Mouse (Mus musculus): Measurements from ENCODE around the gene Smyd3. TPM values are rescaled to one million over a fixed set of nuclear protein-coding genes. Genes with fewer than 3 reads are reported as not detected.
"Not testable (repeated sequence)": the region's sequence is repeated elsewhere in the genome, so short reads cannot be mapped to it uniquely, and the experiment has no call there.

The Smyd3 gene
- polyA plus RNA-seq, 1 experiment from 2014 or later: 22.1 TPM

DNA sequence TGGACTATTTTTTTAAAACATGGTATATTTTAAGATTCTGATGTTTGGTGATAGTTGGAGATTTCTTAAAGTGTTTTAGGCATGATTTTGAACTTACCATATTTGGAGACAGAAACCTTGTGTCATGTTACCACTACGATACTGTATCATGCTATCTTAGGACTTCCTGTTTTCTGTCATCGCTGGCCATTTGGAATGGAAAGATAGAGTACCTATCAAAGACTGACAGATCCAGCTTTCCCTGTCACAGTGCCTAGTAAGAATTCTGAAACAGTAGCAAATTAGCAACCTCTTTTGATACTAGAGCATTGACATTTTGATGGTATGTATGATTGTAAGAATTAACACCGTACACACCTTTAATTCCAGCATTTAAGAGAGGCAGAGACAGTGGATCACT, 33.5 kb upstream of the Smyd3 start:
- peaks cover 14% of the 10 kb centered on the region for H3K4me1 ChIP-seq
- no peak overlapping the region for H3K4me2 ChIP-seq (replicated peaks)
- H3K36me3 ChIP-seq: no peaks in the 10 kb centered on the region
- H3K27me3 ChIP-seq: no peaks in the 10 kb centered on the region
- H3K9ac ChIP-seq: no peak overlapping the region
- no peak for ATAC-seq (ENCODE audit: low FRiP score, low read depth)
- no peak overlapping the region for H3K4me3 ChIP-seq
- 90% methylated on average over 3 of the region's 3 CpGs for WGBS
- no peaks in the 10 kb centered on the region for H3K9me3 ChIP-seq
- no peak overlapping the region for H3K27ac ChIP-seq

DNA sequence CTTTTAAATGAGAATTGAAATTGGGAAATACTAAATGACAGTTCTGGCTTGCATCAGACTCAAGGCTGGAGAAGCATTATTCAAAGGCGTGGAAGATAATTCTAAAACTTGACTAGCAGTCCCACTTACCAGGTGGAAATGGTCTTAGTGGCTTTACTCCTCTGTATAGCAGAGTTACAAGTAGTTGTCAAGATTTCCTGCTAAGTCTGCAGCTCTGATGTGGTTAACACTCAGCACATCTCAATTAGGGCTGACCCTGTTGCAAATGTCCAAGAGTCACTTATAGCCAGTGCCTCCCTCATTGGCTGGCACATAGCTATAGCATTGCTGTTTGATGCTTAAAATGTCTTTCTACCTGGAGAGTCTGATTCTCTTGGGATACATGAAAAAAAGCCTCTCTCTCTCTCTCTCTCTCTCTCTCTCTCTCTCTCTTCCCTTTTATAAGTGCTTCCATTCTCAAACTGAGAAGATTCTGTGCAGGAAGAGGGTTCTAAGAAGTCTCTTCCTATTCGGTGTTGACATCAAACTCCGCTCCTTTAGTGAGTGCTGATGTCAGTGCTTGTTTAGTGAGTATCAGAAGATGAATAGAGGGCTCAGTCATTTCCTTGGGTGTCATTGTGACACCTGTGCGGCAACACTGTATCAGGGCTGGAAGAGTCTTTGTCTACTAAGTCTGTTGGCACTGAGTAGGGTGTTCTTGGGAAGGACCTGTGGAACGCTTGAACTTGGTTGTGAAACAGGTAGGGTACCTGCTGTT, 31.3 kb upstream of the Smyd3 start:
- no peak overlapping the region for H3K4me3 ChIP-seq
- peaks cover 26% of the 10 kb centered on the region for H3K4me1 ChIP-seq
- H3K9ac ChIP-seq: no peak overlapping the region
- H3K9me3 ChIP-seq: no peaks in the 10 kb centered on the region
- H3K4me2 ChIP-seq (replicated peaks): no peak overlapping the region
- H3K27me3 ChIP-seq: no peaks in the 10 kb centered on the region
- H3K27ac ChIP-seq: no peak overlapping the region
- ATAC-seq (ENCODE audit: low FRiP score, low read depth): no peak
- H3K36me3 ChIP-seq: no peaks in the 10 kb centered on the region
- 92% methylated on average over 5 of the region's 5 CpGs for WGBS

DNA sequence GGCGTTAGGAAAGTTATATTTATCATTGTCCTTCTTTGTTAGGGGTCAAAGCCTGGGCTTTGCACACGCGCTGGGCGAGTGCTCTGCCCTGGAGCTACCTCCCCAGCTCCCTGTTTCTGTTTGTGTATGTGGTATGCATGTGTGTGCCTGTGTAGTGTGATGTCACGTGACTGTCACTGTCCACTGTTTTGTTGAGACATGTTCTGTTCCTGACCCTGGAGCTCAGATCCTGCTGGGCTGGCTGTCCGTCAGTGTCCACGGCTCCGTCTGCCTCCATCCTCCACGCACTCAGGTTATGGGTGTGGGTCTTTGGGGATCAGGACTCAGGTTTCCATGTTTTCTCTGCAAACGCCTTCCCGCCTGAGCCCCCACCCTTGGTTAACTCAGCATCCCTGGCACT, 30.4 kb upstream of the Smyd3 start:
- Histone ChIP-seq H3K27me3 (no peaks in the 10 kb centered on the region), H3K9me3 (no peaks in the 10 kb centered on the region), H3K27ac (no peak overlapping the region), H3K4me1 (peaks cover 26% of the 10 kb centered on the region), H3K36me3 (no peaks in the 10 kb centered on the region), H3K4me2 (replicated peaks) (peak overlapping the region; percentile 70; the same call in 1 of the 2 replicates), H3K9ac (peak overlapping the region; percentile 43; the same call in 1 of the 2 replicates), H3K4me3 (no peak overlapping the region)
- 78% methylated on average over 11 of the region's 11 CpGs for WGBS
- ATAC-seq (ENCODE audit: low FRiP score, low read depth): no peak

DNA sequence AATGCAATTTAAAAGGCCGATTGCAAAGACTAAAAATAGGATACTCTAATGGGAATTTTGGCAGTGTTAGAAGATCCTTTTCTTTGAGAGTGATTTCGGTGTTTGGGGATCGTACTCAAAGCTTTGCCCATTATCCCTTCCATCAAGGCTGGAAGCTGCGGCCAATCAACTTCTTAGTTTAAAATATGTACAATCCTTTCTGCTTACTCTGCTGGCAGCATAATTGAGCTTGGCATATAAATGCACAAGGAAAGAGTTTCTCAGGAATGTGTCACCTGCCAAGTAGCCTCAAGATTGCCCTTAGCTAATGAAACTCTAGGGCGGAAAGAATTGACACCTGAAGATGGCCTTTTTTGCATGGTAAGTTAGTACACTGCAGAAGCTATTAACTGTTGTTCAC, 29.3 kb upstream of the Smyd3 start:
- 13% methylated on average over 5 of the region's 5 CpGs for WGBS
- H3K27ac ChIP-seq: peak overlapping the region; percentile 33; the same call in 1 of the 2 replicates

DNA sequence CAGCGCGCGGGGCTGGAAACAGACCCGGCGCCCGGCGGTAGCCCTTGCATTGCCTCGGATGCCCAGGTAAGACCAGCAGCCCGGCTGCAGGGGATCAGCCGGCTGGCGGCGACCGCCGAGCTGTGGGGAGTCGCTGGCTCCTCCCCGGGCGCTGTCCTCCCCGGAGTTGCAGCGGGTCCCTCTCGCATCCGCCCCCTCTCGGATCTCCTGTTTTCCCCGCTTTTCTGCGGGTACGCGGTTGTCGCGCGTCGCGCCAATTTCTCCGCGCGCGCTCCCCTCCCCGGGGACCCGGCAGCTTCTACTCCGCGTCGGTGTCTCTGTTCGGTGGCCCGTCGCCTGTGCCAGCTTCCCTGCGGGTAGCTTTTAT, 28.7 kb upstream of the Smyd3 start:
- peak overlapping the region; percentile 80 for H3K9ac ChIP-seq
- H3K36me3 ChIP-seq: peaks cover under 1% of the 10 kb centered on the region; the same call in 1 of the 2 replicates
- under 1% methylated on average over 41 of the region's 44 CpGs for WGBS
- H3K4me1 ChIP-seq: peaks cover 26% of the 10 kb centered on the region
- ATAC-seq (ENCODE audit: low FRiP score, low read depth): peak; percentile 88
- H3K4me2 ChIP-seq (replicated peaks): peak overlapping the region; percentile 70
- H3K27ac ChIP-seq: peak overlapping the region; percentile 77
- H3K9me3 ChIP-seq: no peaks in the 10 kb centered on the region
- H3K27me3 ChIP-seq: no peaks in the 10 kb centered on the region
- peak overlapping the region; percentile 77 for H3K4me3 ChIP-seq

More for the DNA sequence above, 29.3 kb upstream of the Smyd3 start:
- Histone ChIP-seq H3K4me3 (peak overlapping the region; percentile 77), H3K27me3 (no peaks in the 10 kb centered on the region), H3K4me2 (replicated peaks) (peak overlapping the region; percentile 70), H3K9ac (peak overlapping the region; percentile 80), H3K4me1 (peaks cover 26% of the 10 kb centered on the region), H3K36me3 (no peaks in the 10 kb centered on the region), H3K9me3 (no peaks in the 10 kb centered on the region)
- ATAC-seq (ENCODE audit: low FRiP score, low read depth): no peak

DNA sequence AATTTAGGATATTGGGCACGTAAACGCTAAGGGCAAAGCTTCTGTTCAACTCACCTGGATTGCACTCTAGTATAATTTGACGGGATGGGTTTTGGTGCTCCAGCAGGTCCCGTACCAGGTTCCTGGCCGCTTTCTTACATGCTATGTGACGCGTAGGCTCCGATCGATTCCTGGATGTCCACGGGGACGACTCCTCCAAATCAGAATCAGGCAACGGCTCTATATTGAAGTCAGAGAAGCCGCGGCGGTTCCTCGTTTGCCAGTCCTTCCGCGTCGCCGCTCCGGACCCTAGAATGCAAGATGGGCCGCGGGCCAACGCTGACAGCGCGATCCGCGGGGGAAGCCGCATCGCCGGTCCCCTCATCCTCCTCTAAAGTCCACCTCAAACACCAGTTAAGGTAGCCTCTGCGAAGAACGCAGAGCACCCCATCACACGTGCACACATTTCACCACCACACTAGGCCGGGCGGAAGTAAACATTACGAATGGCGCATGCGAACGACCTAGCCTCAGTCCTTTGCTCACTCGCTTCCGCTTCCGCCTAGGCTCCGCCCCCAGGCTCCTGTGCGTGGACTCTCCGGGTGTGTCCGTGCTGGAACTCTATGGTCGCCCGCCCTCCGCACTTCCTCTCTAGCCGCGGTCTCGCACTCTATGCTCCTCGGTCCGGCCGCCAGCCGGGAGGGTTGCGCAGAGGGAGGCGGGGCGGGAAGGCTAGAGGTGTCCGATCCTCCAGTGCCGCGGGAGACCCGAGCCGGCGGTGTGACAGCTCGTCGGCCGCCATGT, 28.1 kb upstream of the Smyd3 start, which contains the start of the genes Tfb2m and Cnst:
TSS of gene Tfb2m (minus strand) at position 500 of the 783 bp plus-strand sequence.
TSS of gene Cnst (plus strand) at position 603 of the 783 bp plus-strand sequence.
- Histone ChIP-seq H3K9ac (peak within 1 kb of the TSS; percentile 80), H3K4me2 (replicated peaks) (peak within 1 kb of the TSS; percentile 87), H3K4me3 (peak within 1 kb of the TSS; percentile 77), H3K4me1 (peaks cover 26% of the 10 kb centered on the region), H3K27ac (peak within 1 kb of the TSS; percentile 77)
- not testable (repeated sequence) for H3K27me3 ChIP-seq, H3K9me3 ChIP-seq, H3K36me3 ChIP-seq
- WGBS: under 1% methylated on average over 69 of the region's 69 CpGs
- ATAC-seq (ENCODE audit: low FRiP score, low read depth): peak; percentile 99

DNA sequence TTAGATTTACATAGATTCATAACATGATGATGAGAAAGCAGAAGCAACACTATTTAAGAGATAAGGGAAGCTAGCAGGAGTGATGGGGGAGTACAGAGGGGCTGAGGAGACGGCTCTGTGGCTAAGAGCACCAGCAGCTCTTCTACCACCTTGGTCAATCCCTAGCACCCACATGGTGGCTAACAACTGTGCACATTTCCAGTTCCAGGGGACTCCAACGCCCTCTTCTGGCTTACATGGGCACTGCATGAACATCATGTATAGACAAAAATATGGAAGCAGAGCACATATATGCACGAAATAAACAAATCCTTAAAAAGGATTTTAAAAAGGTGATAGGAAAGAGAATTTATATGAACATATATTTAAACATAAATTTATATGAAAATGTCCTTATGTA, 23.7 kb upstream of the Smyd3 start:
- ATAC-seq (ENCODE audit: low FRiP score, low read depth): no peak
- Histone ChIP-seq H3K27ac (no peak overlapping the region), H3K4me2 (replicated peaks) (no peak overlapping the region), H3K9ac (no peak overlapping the region), H3K36me3 (peaks cover 25% of the 10 kb centered on the region), H3K9me3 (no peaks in the 10 kb centered on the region), H3K4me3 (no peak overlapping the region), H3K4me1 (peaks cover 21% of the 10 kb centered on the region), H3K27me3 (no peaks in the 10 kb centered on the region)
- WGBS: 62% methylated on average over 3 of the region's 3 CpGs

DNA sequence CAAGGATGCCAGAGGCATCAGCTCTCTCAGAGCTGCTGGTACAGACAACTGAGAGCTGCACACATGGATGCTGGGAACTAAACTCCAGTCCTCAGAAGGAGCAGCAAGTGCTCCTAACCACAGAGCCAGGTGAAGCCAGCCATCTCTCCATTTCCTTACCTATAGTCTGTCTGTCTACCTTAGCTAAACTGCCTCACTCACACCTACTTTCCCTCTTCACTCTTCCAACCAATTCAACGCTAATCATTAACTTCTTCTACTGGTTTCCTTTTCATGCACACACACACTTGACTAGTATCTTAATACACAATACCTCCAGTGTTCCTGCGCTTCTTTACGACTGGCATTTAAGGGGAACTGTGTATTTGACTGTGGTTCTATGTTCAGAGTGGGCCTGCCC, 22.0 kb upstream of the Smyd3 start:
- no peak overlapping the region for H3K4me3 ChIP-seq
- H3K4me2 ChIP-seq (replicated peaks): no peak overlapping the region
- no peaks in the 10 kb centered on the region for H3K9me3 ChIP-seq
- no peak for ATAC-seq (ENCODE audit: low FRiP score, low read depth)
- H3K9ac ChIP-seq: no peak overlapping the region
- no peak overlapping the region for H3K27ac ChIP-seq
- peaks cover 15% of the 10 kb centered on the region for H3K4me1 ChIP-seq
- 66% methylated on average over 3 of the region's 3 CpGs for WGBS
- peaks cover 33% of the 10 kb centered on the region for H3K36me3 ChIP-seq
- H3K27me3 ChIP-seq: no peaks in the 10 kb centered on the region

DNA sequence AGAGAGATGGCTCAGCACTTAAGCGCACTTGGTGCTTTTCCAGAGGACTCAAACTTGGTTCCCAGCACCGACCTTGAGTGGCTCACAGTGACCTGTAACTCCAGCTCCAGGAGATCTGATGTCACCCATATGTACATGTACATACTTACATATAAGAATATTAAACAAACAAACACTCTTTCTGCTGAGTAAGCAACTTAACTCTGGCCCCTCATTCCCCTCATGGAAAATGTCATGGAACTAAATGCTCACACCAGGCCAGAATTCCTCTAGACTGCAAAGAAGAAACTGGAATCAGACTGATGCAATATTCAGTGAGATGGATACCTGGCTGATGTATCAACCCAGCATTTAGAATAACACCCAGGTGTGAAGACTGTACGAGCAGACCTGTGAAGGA, 21.2 kb upstream of the Smyd3 start:
- Histone ChIP-seq H3K4me3 (no peak overlapping the region), H3K9ac (no peak overlapping the region), H3K36me3 (peaks cover 36% of the 10 kb centered on the region), H3K4me2 (replicated peaks) (no peak overlapping the region), H3K27ac (no peak overlapping the region), H3K9me3 (no peaks in the 10 kb centered on the region), H3K27me3 (no peaks in the 10 kb centered on the region), H3K4me1 (peaks cover 9% of the 10 kb centered on the region)
- no peak for ATAC-seq (ENCODE audit: low FRiP score, low read depth)
- WGBS: 94% methylated on average over 3 of the region's 3 CpGs

DNA sequence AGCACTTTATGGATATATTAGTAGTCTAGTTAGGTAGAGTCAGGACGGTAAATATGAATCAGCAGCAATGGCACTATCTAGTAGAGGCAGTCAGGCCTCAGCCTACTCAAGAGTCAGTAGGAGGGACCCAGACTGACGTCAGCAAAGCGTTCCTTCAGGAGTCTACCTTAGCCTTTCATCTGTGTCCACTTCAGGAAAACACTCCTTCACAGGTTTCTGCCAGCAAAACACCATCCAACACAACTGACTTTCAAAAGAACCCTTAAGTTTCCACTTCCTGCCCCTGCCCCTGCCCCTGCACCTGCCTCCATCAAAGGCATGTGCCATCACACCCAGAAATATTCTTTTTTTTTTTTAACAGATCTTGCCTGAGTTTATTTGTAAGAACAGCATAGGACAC, 2.1 kb upstream of the Smyd3 start:
- Histone ChIP-seq H3K9me3 (peaks cover 2% of the 10 kb centered on the region; the same call in 1 of the 2 replicates), H3K4me1 (peaks cover 9% of the 10 kb centered on the region), H3K4me2 (replicated peaks) (no peak overlapping the region), H3K9ac (no peak overlapping the region), H3K4me3 (no peak overlapping the region), H3K27ac (no peak overlapping the region), H3K27me3 (no peaks in the 10 kb centered on the region), H3K36me3 (no peaks in the 10 kb centered on the region)
- WGBS: 69% methylated on average over 3 of the region's 3 CpGs
- no peak for ATAC-seq (ENCODE audit: low FRiP score, low read depth)

DNA sequence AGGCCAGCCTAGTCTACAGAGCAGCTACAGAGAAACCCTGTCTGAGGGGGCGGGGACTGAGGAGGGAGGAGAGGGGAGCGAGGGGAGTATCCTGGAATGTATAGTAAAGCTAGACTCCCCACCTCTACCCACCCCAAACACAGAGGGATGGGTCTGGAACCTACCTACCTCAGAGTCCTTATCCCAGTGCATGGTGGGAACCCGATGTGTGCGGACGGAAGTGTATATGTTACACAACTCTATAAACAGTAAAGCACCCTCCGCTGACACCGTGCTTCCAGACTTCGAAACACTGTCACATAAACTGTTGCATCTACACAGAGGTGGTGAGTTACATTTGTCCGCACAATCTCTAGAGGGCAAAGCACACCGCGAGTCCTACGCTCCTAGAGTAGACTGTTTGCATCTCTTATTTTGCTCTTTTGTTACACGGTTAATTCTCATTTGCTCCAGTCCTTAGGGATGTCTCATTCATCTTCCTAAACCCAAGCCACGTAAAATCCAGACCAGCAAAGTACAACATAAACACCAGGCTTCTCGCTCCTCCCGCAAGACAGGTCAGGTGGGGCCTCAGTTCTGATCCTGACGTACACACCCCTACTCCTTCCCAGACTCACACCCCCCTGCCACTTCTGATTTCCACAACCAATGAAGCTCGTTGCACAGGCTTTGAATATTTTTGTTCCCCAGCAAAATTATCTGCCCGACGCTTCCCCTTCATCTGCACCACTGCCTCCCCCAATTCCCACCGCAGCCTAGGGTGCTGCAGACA, 714 bp downstream of the Smyd3 start:
- Histone ChIP-seq H3K27ac (peak overlapping the region; percentile 40; the same call in 1 of the 2 replicates), H3K4me3 (peak overlapping the region; percentile 80), H3K9me3 (peaks cover 2% of the 10 kb centered on the region; the same call in 1 of the 2 replicates), H3K9ac (peak overlapping the region; percentile 83), H3K36me3 (no peaks in the 10 kb centered on the region), H3K4me1 (peaks cover 9% of the 10 kb centered on the region), H3K4me2 (replicated peaks) (peak overlapping the region; percentile 96), H3K27me3 (no peaks in the 10 kb centered on the region)
- peak; percentile 69 for ATAC-seq (ENCODE audit: low FRiP score, low read depth)
- WGBS: under 1% methylated on average over 21 of the region's 21 CpGs

DNA sequence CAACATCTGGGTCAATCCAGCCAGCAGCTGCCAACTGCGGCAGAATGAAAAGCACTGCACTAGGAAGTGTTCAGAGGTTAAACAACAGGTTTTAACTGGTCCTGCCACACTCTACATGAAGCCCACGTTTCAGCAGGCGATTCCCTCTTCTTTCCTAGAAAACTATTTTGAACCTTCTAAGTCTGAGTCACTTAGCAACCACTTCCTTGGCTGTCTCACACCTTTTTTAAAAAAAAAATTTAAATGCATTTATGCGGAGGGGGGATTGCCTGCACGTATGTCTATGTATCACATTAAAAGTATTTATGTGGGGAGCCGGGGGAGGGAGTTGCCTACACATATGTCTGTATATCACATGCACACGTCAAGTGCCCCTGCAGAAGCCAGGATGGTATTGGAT, 5.9 kb downstream of the Smyd3 start:
- peaks cover 9% of the 10 kb centered on the region for H3K4me1 ChIP-seq
- no peak for ATAC-seq (ENCODE audit: low FRiP score, low read depth)
- H3K4me2 ChIP-seq (replicated peaks): no peak overlapping the region
- 71% methylated on average over 7 of the region's 7 CpGs for WGBS
- H3K36me3 ChIP-seq: no peaks in the 10 kb centered on the region
- no peaks in the 10 kb centered on the region for H3K9me3 ChIP-seq
- H3K27ac ChIP-seq: no peak overlapping the region
- no peaks in the 10 kb centered on the region for H3K27me3 ChIP-seq
- no peak overlapping the region for H3K9ac ChIP-seq
- H3K4me3 ChIP-seq: no peak overlapping the region
